Mouse (Mus musculus): ENCODE data around the gene Gm9046. TPM values are rescaled to one million over a fixed set of nuclear protein-coding genes. Genes with fewer than 3 reads are reported as not detected.
"Not testable (repeated sequence)": the region's sequence is repeated elsewhere in the genome, so short reads cannot be mapped to it uniquely, and the experiment has no call there.

Gene Gm9046
- polyA plus RNA-seq (2014; fragmentation: Nextera tagmentation; extraction: Ambion mirVana): not detected in 2 replicates

DNA sequence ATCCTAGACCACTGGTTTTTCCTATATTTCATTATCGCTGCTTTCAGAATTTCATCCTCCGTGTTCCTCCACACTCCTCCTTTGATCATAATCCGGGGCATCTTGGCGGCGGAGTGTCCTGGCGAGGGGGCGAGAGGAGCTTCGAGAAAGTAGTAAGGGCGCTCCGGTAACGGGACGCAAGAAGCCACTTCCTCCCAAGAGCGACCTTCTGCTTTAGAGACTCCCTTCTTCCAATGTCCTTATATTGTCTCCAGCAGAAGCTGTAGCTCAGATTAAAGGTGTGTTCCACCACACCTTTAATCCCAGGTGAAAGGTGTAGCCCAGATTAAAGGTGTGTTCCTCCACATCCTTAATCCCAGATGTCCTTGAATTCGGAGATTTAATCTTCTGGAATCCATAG is at the start of gene Gm9046:
Gm9046 (minus strand) TSS at position 101 of the 400 bp plus-strand sequence.
- H3K27ac ChIP-seq (ENCODE audit: low read depth, low read length); H3K4me3 ChIP-seq (ENCODE audit: low read depth, low read length); ATAC-seq (ENCODE audit: low read depth); H3K4me1 ChIP-seq (ENCODE audit: control insufficient read depth, insufficient read depth, low read length); H3K9ac ChIP-seq (replicated peaks; ENCODE audit: low read depth, low read length); H3K9me3 ChIP-seq (ENCODE audit: control insufficient read depth, low read length); H3K36me3 ChIP-seq (ENCODE audit: control insufficient read depth, insufficient read depth, low read length); H3K27me3 ChIP-seq (ENCODE audit: control insufficient read depth, insufficient read depth, low read length); H3K4me2 ChIP-seq (ENCODE audit: low read depth, low read length): not testable (repeated sequence)
- WGBS: no CpG with 5 or more reads among the region's 14 CpGs

DNA sequence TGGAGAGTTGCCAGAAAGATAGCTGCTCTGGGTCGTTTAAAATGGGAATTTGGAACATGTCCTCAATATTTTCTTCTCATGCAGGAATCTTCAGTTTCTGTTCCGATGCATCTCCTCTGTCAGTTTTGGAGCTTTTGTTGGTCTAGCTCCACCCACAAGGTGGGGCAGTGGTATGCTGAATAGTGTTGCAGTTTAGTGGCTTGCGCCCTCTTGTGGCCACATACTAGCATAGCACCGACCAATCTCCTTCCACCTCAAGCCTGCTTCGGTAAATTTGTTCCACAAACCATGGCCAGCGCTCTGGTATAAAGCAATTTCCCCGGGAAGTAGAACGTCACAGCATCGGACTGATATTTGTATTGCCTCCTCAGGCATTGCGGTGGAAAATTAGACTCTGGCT is 27.4 kb upstream of the Gm9046 start:
- H3K4me1 ChIP-seq (ENCODE audit: control insufficient read depth, insufficient read depth, low read length): no peaks in the 10 kb centered on the region
- H3K4me2 ChIP-seq (ENCODE audit: low read depth, low read length): peak overlapping the region; percentile 35
- no peak overlapping the region for H3K4me3 ChIP-seq (ENCODE audit: low read depth, low read length)
- H3K36me3 ChIP-seq (ENCODE audit: control insufficient read depth, insufficient read depth, low read length): no peaks in the 10 kb centered on the region
- no peaks in the 10 kb centered on the region for H3K27me3 ChIP-seq (ENCODE audit: control insufficient read depth, insufficient read depth, low read length)
- no peak overlapping the region for H3K9ac ChIP-seq (replicated peaks; ENCODE audit: low read depth, low read length)
- no peaks in the 10 kb centered on the region for H3K9me3 ChIP-seq (ENCODE audit: control insufficient read depth, low read length)
- ATAC-seq (ENCODE audit: low read depth): peak; percentile 96
- WGBS: 6% methylated on average over 10 of the region's 10 CpGs
- H3K27ac ChIP-seq (ENCODE audit: low read depth, low read length): no peak overlapping the region

DNA sequence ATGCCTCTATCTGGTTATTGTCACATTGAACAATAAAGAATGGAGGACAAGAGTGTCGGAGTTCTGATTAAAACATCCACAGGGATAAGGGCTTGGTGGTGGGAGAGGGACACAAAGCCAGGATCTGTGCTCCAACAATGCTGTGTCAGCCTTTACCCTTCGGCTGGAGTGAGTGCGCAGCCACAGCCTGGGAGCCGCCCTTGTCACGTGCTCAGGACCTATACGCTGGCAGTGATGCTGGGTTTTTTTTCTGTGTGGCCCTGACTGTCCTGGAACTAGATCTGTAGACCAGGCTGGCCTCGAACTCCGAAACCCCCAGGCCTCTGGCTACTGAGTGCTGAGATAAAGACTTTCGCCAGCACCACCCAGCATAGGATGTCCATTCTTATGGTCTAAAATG is 26.5 kb upstream of the Gm9046 start:
- 93% methylated on average over 9 of the region's 9 CpGs for WGBS
- H3K36me3 ChIP-seq (ENCODE audit: control insufficient read depth, insufficient read depth, low read length): no peaks in the 10 kb centered on the region
- ATAC-seq (ENCODE audit: low read depth): no peak
- no peaks in the 10 kb centered on the region for H3K4me1 ChIP-seq (ENCODE audit: control insufficient read depth, insufficient read depth, low read length)
- H3K9me3 ChIP-seq (ENCODE audit: control insufficient read depth, low read length): no peaks in the 10 kb centered on the region
- H3K27ac ChIP-seq (ENCODE audit: low read depth, low read length): no peak overlapping the region
- no peak overlapping the region for H3K9ac ChIP-seq (replicated peaks; ENCODE audit: low read depth, low read length)
- no peaks in the 10 kb centered on the region for H3K27me3 ChIP-seq (ENCODE audit: control insufficient read depth, insufficient read depth, low read length)
- no peak overlapping the region for H3K4me2 ChIP-seq (ENCODE audit: low read depth, low read length)
- no peak overlapping the region for H3K4me3 ChIP-seq (ENCODE audit: low read depth, low read length)

DNA sequence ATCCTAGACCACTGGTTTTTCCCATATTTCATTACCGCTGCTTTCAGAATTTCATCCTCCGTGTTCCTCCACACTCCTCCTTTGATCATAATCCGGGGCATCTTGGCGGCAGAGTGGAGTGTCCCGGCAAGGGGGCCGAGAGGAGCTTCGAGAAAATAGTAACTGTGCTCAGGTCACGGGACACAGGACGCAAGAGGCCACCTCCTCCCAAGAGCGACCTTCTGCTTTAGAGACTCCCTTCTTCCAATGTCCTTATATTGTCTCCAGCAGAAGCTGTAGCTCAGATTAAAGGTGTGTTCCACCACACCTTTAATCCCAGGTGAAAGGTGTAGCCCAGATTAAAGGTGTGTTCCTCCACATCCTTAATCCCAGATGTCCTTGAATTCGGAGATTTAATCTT is 10.9 kb upstream of the Gm9046 start, which contains the start of gene Gm9049:
Gm9049 (minus strand) TSS at position 101 of the 400 bp plus-strand sequence.
- not testable (repeated sequence) for H3K9ac ChIP-seq (replicated peaks; ENCODE audit: low read depth, low read length); H3K4me2 ChIP-seq (ENCODE audit: low read depth, low read length); H3K27me3 ChIP-seq (ENCODE audit: control insufficient read depth, insufficient read depth, low read length); H3K9me3 ChIP-seq (ENCODE audit: control insufficient read depth, low read length); H3K4me3 ChIP-seq (ENCODE audit: low read depth, low read length); H3K27ac ChIP-seq (ENCODE audit: low read depth, low read length); H3K4me1 ChIP-seq (ENCODE audit: control insufficient read depth, insufficient read depth, low read length); ATAC-seq (ENCODE audit: low read depth); H3K36me3 ChIP-seq (ENCODE audit: control insufficient read depth, insufficient read depth, low read length)
- WGBS: no CpG with 5 or more reads among the region's 11 CpGs

DNA sequence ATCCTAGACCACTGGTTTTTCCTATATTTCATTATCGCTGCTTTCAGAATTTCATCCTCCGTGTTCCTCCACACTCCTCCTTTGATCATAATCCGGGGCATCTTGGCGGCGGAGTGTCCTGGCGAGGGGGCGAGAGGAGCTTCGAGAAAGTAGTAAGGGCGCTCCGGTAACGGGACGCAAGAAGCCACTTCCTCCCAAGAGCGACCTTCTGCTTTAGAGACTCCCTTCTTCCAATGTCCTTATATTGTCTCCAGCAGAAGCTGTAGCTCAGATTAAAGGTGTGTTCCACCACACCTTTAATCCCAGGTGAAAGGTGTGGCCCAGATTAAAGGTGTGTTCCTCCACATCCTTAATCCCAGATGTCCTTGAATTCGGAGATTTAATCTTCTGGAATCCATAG is 5.5 kb upstream of the Gm9046 start, which contains the start of gene Gm9048:
Gm9048 (minus strand) TSS at position 101 of the 400 bp plus-strand sequence.
- H3K4me2 ChIP-seq (ENCODE audit: low read depth, low read length); ATAC-seq (ENCODE audit: low read depth); H3K4me1 ChIP-seq (ENCODE audit: control insufficient read depth, insufficient read depth, low read length); H3K4me3 ChIP-seq (ENCODE audit: low read depth, low read length); H3K27ac ChIP-seq (ENCODE audit: low read depth, low read length); H3K27me3 ChIP-seq (ENCODE audit: control insufficient read depth, insufficient read depth, low read length); H3K36me3 ChIP-seq (ENCODE audit: control insufficient read depth, insufficient read depth, low read length); H3K9ac ChIP-seq (replicated peaks; ENCODE audit: low read depth, low read length); H3K9me3 ChIP-seq (ENCODE audit: control insufficient read depth, low read length): not testable (repeated sequence)
- 100% methylated on average over 1 of the region's 14 CpGs for WGBS

DNA sequence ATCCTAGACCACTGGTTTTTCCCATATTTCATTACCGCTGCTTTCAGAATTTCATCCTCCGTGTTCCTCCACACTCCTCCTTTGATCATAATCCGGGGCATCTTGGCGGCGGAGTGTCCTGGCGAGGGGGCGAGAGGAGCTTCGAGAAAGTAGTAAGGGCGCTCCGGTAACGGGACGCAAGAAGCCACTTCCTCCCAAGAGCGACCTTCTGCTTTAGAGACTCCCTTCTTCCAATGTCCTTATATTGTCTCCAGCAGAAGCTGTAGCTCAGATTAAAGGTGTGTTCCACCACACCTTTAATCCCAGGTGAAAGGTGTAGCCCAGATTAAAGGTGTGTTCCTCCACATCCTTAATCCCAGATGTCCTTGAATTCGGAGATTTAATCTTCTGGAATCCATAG is 5.3 kb downstream of the Gm9046 start, which contains the start of gene Gm9045:
Gm9045 (minus strand) TSS at position 101 of the 400 bp plus-strand sequence.
- not testable (repeated sequence) for H3K4me3 ChIP-seq (ENCODE audit: low read depth, low read length); H3K27me3 ChIP-seq (ENCODE audit: control insufficient read depth, insufficient read depth, low read length); H3K27ac ChIP-seq (ENCODE audit: low read depth, low read length); ATAC-seq (ENCODE audit: low read depth); H3K9me3 ChIP-seq (ENCODE audit: control insufficient read depth, low read length); H3K36me3 ChIP-seq (ENCODE audit: control insufficient read depth, insufficient read depth, low read length); H3K4me2 ChIP-seq (ENCODE audit: low read depth, low read length); H3K4me1 ChIP-seq (ENCODE audit: control insufficient read depth, insufficient read depth, low read length); H3K9ac ChIP-seq (replicated peaks; ENCODE audit: low read depth, low read length)
- no CpG with 5 or more reads among the region's 14 CpGs for WGBS

DNA sequence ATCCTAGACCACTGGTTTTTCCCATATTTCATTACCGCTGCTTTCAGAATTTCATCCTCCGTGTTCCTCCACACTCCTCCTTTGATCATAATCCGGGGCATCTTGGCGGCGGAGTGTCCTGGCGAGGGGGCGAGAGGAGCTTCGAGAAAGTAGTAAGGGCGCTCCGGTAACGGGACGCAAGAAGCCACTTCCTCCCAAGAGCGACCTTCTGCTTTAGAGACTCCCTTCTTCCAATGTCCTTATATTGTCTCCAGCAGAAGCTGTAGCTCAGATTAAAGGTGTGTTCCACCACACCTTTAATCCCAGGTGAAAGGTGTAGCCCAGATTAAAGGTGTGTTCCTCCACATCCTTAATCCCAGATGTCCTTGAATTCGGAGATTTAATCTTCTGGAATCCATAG is 10.7 kb downstream of the Gm9046 start, which contains the start of gene Gm9044:
Gm9044 (minus strand) TSS at position 101 of the 400 bp plus-strand sequence.
- not testable (repeated sequence) for H3K27me3 ChIP-seq (ENCODE audit: control insufficient read depth, insufficient read depth, low read length); H3K4me1 ChIP-seq (ENCODE audit: control insufficient read depth, insufficient read depth, low read length); ATAC-seq (ENCODE audit: low read depth); H3K9me3 ChIP-seq (ENCODE audit: control insufficient read depth, low read length); H3K4me3 ChIP-seq (ENCODE audit: low read depth, low read length); H3K27ac ChIP-seq (ENCODE audit: low read depth, low read length); H3K9ac ChIP-seq (replicated peaks; ENCODE audit: low read depth, low read length); H3K36me3 ChIP-seq (ENCODE audit: control insufficient read depth, insufficient read depth, low read length); H3K4me2 ChIP-seq (ENCODE audit: low read depth, low read length)
- WGBS: no CpG with 5 or more reads among the region's 14 CpGs

DNA sequence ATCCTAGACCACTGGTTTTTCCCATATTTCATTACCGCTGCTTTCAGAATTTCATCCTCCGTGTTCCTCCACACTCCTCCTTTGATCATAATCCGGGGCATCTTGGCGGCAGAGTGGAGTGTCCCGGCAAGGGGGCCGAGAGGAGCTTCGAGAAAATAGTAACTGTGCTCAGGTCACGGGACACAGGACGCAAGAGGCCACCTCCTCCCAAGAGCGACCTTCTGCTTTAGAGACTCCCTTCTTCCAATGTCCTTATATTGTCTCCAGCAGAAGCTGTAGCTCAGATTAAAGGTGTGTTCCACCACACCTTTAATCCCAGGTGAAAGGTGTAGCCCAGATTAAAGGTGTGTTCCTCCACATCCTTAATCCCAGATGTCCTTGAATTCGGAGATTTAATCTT is 16.2 kb downstream of the Gm9046 start, which contains the start of gene Gm9040:
Gm9040 (minus strand) TSS at position 101 of the 400 bp plus-strand sequence.
- H3K4me1 ChIP-seq (ENCODE audit: control insufficient read depth, insufficient read depth, low read length); H3K9me3 ChIP-seq (ENCODE audit: control insufficient read depth, low read length); H3K4me3 ChIP-seq (ENCODE audit: low read depth, low read length); H3K4me2 ChIP-seq (ENCODE audit: low read depth, low read length); H3K27me3 ChIP-seq (ENCODE audit: control insufficient read depth, insufficient read depth, low read length); H3K36me3 ChIP-seq (ENCODE audit: control insufficient read depth, insufficient read depth, low read length); H3K27ac ChIP-seq (ENCODE audit: low read depth, low read length); ATAC-seq (ENCODE audit: low read depth); H3K9ac ChIP-seq (replicated peaks; ENCODE audit: low read depth, low read length): not testable (repeated sequence)
- WGBS: no CpG with 5 or more reads among the region's 11 CpGs

DNA sequence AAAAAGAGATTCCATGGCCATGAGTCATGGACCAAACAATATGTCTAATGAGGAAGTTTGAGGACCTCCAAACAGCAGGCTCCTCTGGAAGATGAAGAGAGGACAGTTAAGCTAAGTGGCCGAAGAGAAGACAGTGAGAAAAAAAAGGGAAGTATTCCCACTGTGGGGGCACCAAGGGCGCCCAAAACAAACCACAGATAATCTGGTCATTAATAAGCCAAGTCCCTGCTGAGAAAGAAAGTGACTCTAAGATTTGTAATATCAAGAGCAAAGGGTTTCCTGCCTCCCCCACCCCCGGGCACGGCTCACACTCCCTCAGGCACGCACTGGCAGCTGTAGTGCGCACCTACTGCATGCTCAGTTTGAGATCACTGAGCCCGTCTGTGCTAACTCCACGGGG is 24.0 kb downstream of the Gm9046 start:
- Histone ChIP-seq H3K4me3 (ENCODE audit: low read depth, low read length) (no peak overlapping the region), H3K27ac (ENCODE audit: low read depth, low read length) (no peak overlapping the region), H3K36me3 (ENCODE audit: control insufficient read depth, insufficient read depth, low read length) (no peaks in the 10 kb centered on the region), H3K9ac (replicated peaks; ENCODE audit: low read depth, low read length) (no peak overlapping the region), H3K27me3 (ENCODE audit: control insufficient read depth, insufficient read depth, low read length) (no peaks in the 10 kb centered on the region), H3K4me1 (ENCODE audit: control insufficient read depth, insufficient read depth, low read length) (no peaks in the 10 kb centered on the region), H3K9me3 (ENCODE audit: control insufficient read depth, low read length) (no peaks in the 10 kb centered on the region), H3K4me2 (ENCODE audit: low read depth, low read length) (no peak overlapping the region)
- 88% methylated on average over 8 of the region's 8 CpGs for WGBS
- no peak for ATAC-seq (ENCODE audit: low read depth)

All from neural tube, embryonic 14.5 days (tissue).